Mouse (Mus musculus) limb, embryonic 14.5 days (tissue): Measurements from ENCODE around the gene Kcnk7. TPM values are rescaled to one million over a fixed set of nuclear protein-coding genes. Genes with fewer than 3 reads are reported as not detected.

Source experiments
- ATAC-seq: fragments of 200-750 bp; cut with Nextera tagmentation; 2 replicates; pipeline ENCODE4 v1.8.0; 2017; ENCODE audit warnings: low read depth, moderate number of reproducible peaks, moderate TSS enrichment; ENCODE audit not compliant: low FRiP score
- DNase-seq: peaks from one replicate; pipeline ENCODE4 v3.0.0-alpha.2; 2015; ENCODE audit warnings: low spot score
- H3K27ac ChIP-seq: fragments of 300-500 bp; sonication (generic); replicated peaks from 2 replicates; pipeline ENCODE4 v1.5.1; 2014; ENCODE audit warnings: low read depth, mild to moderate bottlenecking, low read length, moderate library complexity, mixed read lengths
- H3K27me3 ChIP-seq: fragments of 300-500 bp; sonication (generic); 2 replicates; pipeline ENCODE4 v1.6.1; 2014; ENCODE audit warnings: low read length, mixed read lengths; ENCODE audit not compliant: control insufficient read depth, insufficient read depth
- H3K36me3 ChIP-seq: fragments of 300-500 bp; sonication (generic); 2 replicates; pipeline ENCODE4 v1.6.1; 2014; ENCODE audit warnings: mild to moderate bottlenecking, low read length, moderate library complexity, mixed read lengths; ENCODE audit not compliant: control insufficient read depth, insufficient read depth
- H3K4me1 ChIP-seq: fragments of 300-500 bp; sonication (generic); 2 replicates; pipeline ENCODE4 v1.6.1; 2014; ENCODE audit warnings: antibody characterized with exemption, low read length, mixed read lengths; ENCODE audit not compliant: control insufficient read depth, insufficient read depth
- H3K4me2 ChIP-seq: fragments of 300-500 bp; sonication (generic); replicated peaks from 2 replicates; pipeline ENCODE4 v1.6.1; 2014; ENCODE audit warnings: low read depth, mild to moderate bottlenecking, low read length, moderate library complexity; ENCODE audit not compliant: severe bottlenecking
- H3K4me3 ChIP-seq: fragments of 300-500 bp; sonication (generic); replicated peaks from 2 replicates; pipeline ENCODE4 v1.5.1; 2014; ENCODE audit warnings: low read length
- H3K9ac ChIP-seq: fragments of 300-500 bp; sonication (generic); 2 replicates; pipeline ENCODE4 v1.6.1; 2014; ENCODE audit warnings: mild to moderate bottlenecking, low read depth, low read length, moderate library complexity; ENCODE audit not compliant: severe bottlenecking
- H3K9me3 ChIP-seq: fragments of 300-500 bp; sonication (generic); 2 replicates; pipeline ENCODE4 v1.6.1; 2016; ENCODE audit warnings: low read length; ENCODE audit not compliant: control insufficient read depth
- POLR2A ChIP-seq: fragments of 200-500 bp; IDR thresholded peaks from 2 replicates; pipeline ENCODE4 v1.8.0; 2012; ENCODE audit warnings: inconsistent platforms, mild to moderate bottlenecking, moderate library complexity, borderline replicate concordance; ENCODE audit not compliant: insufficient read depth, insufficient read length; ENCODE audit errors: extremely low read depth
- WGBS: fragments of 180-500 bp; shearing (Covaris S2); extraction: QIAGEN DNeasy Blood & Tissue Kit; methylation state at CpG from one replicate; pipeline ENCODE4 v1.1.7; 2014; 5-methylcytosine and 5-hydroxymethylcytosine counted together
- polyA plus RNA-seq, 2 experiments: library from polyadenylated mRNA; depleted of rRNA in 1 of 2; stranded (reverse) in 1 of 2; unstranded in 1 of 2; fragments of >200 nt; fragmentation: Nextera tagmentation in 1 of 2; extraction: Ambion mirVana in 1 of 2; gene quantifications; 2 replicates each; pipeline versions ENCODE4 v1.2.1 to v1.2.3; 2012 to 2014

Kcnk7 gene
- polyA plus RNA-seq, 2 experiments, result 0.41 to 0.81 TPM

GRCm38 (mm10) chr19:5726961-5727578 lies 22.9 kb downstream of the Kcnk7 start:
- WGBS, result 74% methylated on average over 15 of the region's 15 CpGs
- Histone ChIP-seq H3K27ac (no peak overlapping the region), H3K4me1 (peaks cover 42% of the 10 kb centered on the region), H3K36me3 (peaks cover 24% of the 10 kb centered on the region), H3K9me3 (no peaks in the 10 kb centered on the region), H3K4me3 (peak overlapping the region; percentile 91), H3K27me3 (no peaks in the 10 kb centered on the region), H3K4me2 (peak overlapping the region; percentile 88), H3K9ac (peak overlapping the region; percentile 35)
- ATAC-seq, result no peak
- TF ChIP-seq POLR2A, result no peak
- DNase-seq, result no peak

GRCm38 (mm10) chr19:5727701-5728100 lies 23.5 kb downstream of the Kcnk7 start:
- DNase-seq (peak; percentile 88), ATAC-seq (no peak)
- Histone ChIP-seq H3K27me3 (no peaks in the 10 kb centered on the region), H3K27ac (no peak overlapping the region), H3K9ac (peak overlapping the region; percentile 98), H3K9me3 (no peaks in the 10 kb centered on the region), H3K4me1 (peaks cover 42% of the 10 kb centered on the region), H3K36me3 (peaks cover 18% of the 10 kb centered on the region), H3K4me2 (peak overlapping the region; percentile 88), H3K4me3 (peak overlapping the region; percentile 91)
- 2% methylated on average over 14 of the region's 14 CpGs for WGBS
- no peak for TF ChIP-seq POLR2A

- Histone ChIP-seq H3K36me3 (peaks cover 14% of the 10 kb centered on the region), H3K9ac (peak overlapping the region; percentile 98), H3K27ac (peak overlapping the region; percentile 90), H3K9me3 (no peaks in the 10 kb centered on the region), H3K4me1 (peaks cover 42% of the 10 kb centered on the region), H3K4me2 (peak overlapping the region; percentile 88), H3K4me3 (peak overlapping the region; percentile 91), H3K27me3 (no peaks in the 10 kb centered on the region)
- DNase-seq (peak; percentile 55), ATAC-seq (0 out of 2 replicates have a peak, but pooled peaks have one; percentile 9)
- TF ChIP-seq POLR2A, result no peak
- WGBS, result 7% methylated on average over 37 of the region's 37 CpGs
Measured at GRCm38 (mm10) chr19:5728631-5729443, 24.7 kb downstream of the Kcnk7 start.

- peak within 1 kb of the TSS; percentile 98 for H3K9ac ChIP-seq
- peak; percentile 93 for TF ChIP-seq POLR2A
- H3K9me3 ChIP-seq, result no peaks in the 10 kb centered on the region
- WGBS, result 0% methylated on average over 36 of the region's 37 CpGs
- H3K4me3 ChIP-seq, result peak within 1 kb of the TSS; percentile 91
- H3K4me2 ChIP-seq, result peak within 1 kb of the TSS; percentile 88
- DNase-seq (peak; percentile 92), ATAC-seq (peak; percentile 82)
- no peaks in the 10 kb centered on the region for H3K27me3 ChIP-seq
- H3K4me1 ChIP-seq, result peaks cover 42% of the 10 kb centered on the region
- H3K27ac ChIP-seq, result peak within 1 kb of the TSS; percentile 90
- peaks cover 8% of the 10 kb centered on the region for H3K36me3 ChIP-seq
Measured at GRCm38 (mm10) chr19:5729444-5729815, 25.3 kb downstream of the Kcnk7 start, which contains the start of gene Fam89b. Gene Fam89b, minus strand, starts transcription at chr19:5729653.

- no peaks in the 10 kb centered on the region for H3K27me3 ChIP-seq
- no peaks in the 10 kb centered on the region for H3K9me3 ChIP-seq
- WGBS, result 74% methylated on average over 29 of the region's 29 CpGs
- H3K27ac ChIP-seq, result no peak overlapping the region
- H3K9ac ChIP-seq, result peak overlapping the region; percentile 70
- peak overlapping the region; percentile 80 for H3K4me3 ChIP-seq
- peaks cover 8% of the 10 kb centered on the region for H3K36me3 ChIP-seq
- ATAC-seq (no peak), DNase-seq (no peak)
- TF ChIP-seq POLR2A, result no peak
- H3K4me1 ChIP-seq, result peaks cover 34% of the 10 kb centered on the region
- H3K4me2 ChIP-seq, result peak overlapping the region; percentile 93
Measured at GRCm38 (mm10) chr19:5730314-5731186, 26.4 kb downstream of the Kcnk7 start.
